Comparison of ENCODE assay signal across 21 mouse cellular contexts in genomic region chr2:55534946-55535345, GRCm38 (mm10).
A peak's percentile ranks its signal among the peaks of the same experiment; 100 is the strongest.
DNase-seq lines count a peak whose midpoint lies in the region; ATAC-seq and TF ChIP-seq lines count a peak whose summit lies in the region.
"Had no signal": no experiment of that assay in that cellular context is flagged by ENCODE, and none has a peak within 500 bp of the region (broad histone marks: within the 10 kb centered on the region; RNA-seq: fewer than 3 reads in every experiment).

No protein-coding gene starts in this region.

- intact Hi-C loops in left cerebral cortex, adult 2 months (cut with DNase I): loop anchor here (5.0 kb wide), 2 partner anchors 98 to 157 kb away; partner anchors contain the start of gene Kcnj3
- intact Hi-C loops in left cerebral cortex, postnatal 10 days (cut with DNase I): loop anchor here (10.0 kb wide), 1 partner anchor 100 kb away; the partner anchor contains the start of gene Kcnj3

- TF ChIP-seq CTCF in left cerebral cortex, adult 2 months (IDR thresholded peaks at IDR 0.05): no peak
- no peak for TF ChIP-seq CTCF in intestine, postnatal 0 days (IDR thresholded peaks at IDR 0.05; ENCODE audit: low read depth)

- H3K4me3 ChIP-seq in left cerebral cortex, adult 2 months: no peak overlapping the region
- H3K4me3 ChIP-seq in intestine, postnatal 0 days (ENCODE audit: low read depth, low read length): no peak overlapping the region
- H3K4me3 ChIP-seq: embryonic facial prominence, embryonic 12.5 days; forebrain, embryonic 13.5 days; heart, adult 2 months; heart, embryonic 15.5 days; hindbrain, embryonic 15.5 days had no signal

- no peaks in the 10 kb centered on the region for H3K36me3 ChIP-seq in intestine, postnatal 0 days (ENCODE audit: control insufficient read depth, insufficient read depth)
- H3K36me3 ChIP-seq: embryonic facial prominence, embryonic 12.5 days; heart, embryonic 15.5 days; hindbrain, embryonic 15.5 days had no signal

- ATAC-seq in frontal cortex, adult (ENCODE audit: low TSS enrichment): peak; percentile 78
- ATAC-seq in intestine, postnatal 0 days: no peak
- ATAC-seq: activated CD4-positive, CD25-positive, alpha-beta regulatory T cell, adult 4 months; forebrain, embryonic 13.5 days; Patski had no signal

- H3K27me3 ChIP-seq in intestine, postnatal 0 days (replicated peaks; ENCODE audit: control insufficient read depth, insufficient read depth, low read length): no peaks in the 10 kb centered on the region
- H3K27me3 ChIP-seq: CH12.LX; embryonic facial prominence, embryonic 12.5 days; forebrain, embryonic 13.5 days; heart, embryonic 15.5 days; hindbrain, embryonic 15.5 days; Patski had no signal

- no peaks in the 10 kb centered on the region for H3K4me1 ChIP-seq in intestine, postnatal 0 days (replicated peaks; ENCODE audit: control insufficient read depth, insufficient read depth, low read length)
- H3K4me1 ChIP-seq: embryonic facial prominence, embryonic 12.5 days; forebrain, embryonic 13.5 days; heart, embryonic 15.5 days; hindbrain, embryonic 15.5 days had no signal

- H3K9ac ChIP-seq in intestine, postnatal 0 days (ENCODE audit: low read depth, low read length): no peak overlapping the region
- H3K9ac ChIP-seq: embryonic facial prominence, embryonic 12.5 days; forebrain, embryonic 13.5 days; heart, embryonic 15.5 days; hindbrain, embryonic 15.5 days had no signal

- no peak for DNase-seq in frontal cortex, postnatal 25 days (ENCODE audit: low spot score in 2 of 2)
- no peak for DNase-seq in left cerebral cortex, adult 2 months (ENCODE audit: extremely low spot score in 1 of 2, low spot score in 2 of 2)
- no peak for DNase-seq in left cerebral cortex, postnatal 10 days (ENCODE audit: extremely low spot score in 1 of 2, low spot score in 2 of 2)
- peak; percentile 13 for DNase-seq in right cerebral cortex, adult 18-20 months
- no peak for DNase-seq in right cerebral cortex, postnatal 36 days (ENCODE audit: low spot score in 2 of 2)
- DNase-seq: adrenal gland, postnatal 14 days; cerebellum, adult 2 months; cerebellum, postnatal 10 days; gastrocnemius, postnatal 14 days; heart, adult 2 months; heart, postnatal 14 days had no signal

- H3K4me2 ChIP-seq in intestine, postnatal 0 days (replicated peaks; ENCODE audit: low read depth): no peak overlapping the region
- H3K4me2 ChIP-seq: embryonic facial prominence, embryonic 12.5 days; forebrain, embryonic 13.5 days; heart, embryonic 11.5 days; heart, embryonic 15.5 days; hindbrain, embryonic 15.5 days had no signal

- WGBS in intestine, postnatal 0 days: 87% methylated on average over 2 of the region's 2 CpGs

- H3K27ac ChIP-seq in left cerebral cortex, adult 2 months: peak overlapping the region; percentile 42; the same call in 1 of the 2 replicates
- no peak overlapping the region for H3K27ac ChIP-seq in intestine, postnatal 0 days (ENCODE audit: low read depth, low read length)
- H3K27ac ChIP-seq: embryonic facial prominence, embryonic 12.5 days; forebrain, embryonic 13.5 days; heart, adult 2 months; heart, embryonic 15.5 days; hindbrain, embryonic 15.5 days had no signal

- no peaks in the 10 kb centered on the region for H3K9me3 ChIP-seq in intestine, postnatal 0 days (ENCODE audit: control insufficient read depth)
- H3K9me3 ChIP-seq: embryonic facial prominence, embryonic 12.5 days; forebrain, embryonic 13.5 days; heart, embryonic 15.5 days; hindbrain, embryonic 15.5 days had no signal
